Mouse (Mus musculus): ENCODE measurements around the gene Serinc5.
"Not testable (repeated sequence)": the region's sequence is repeated elsewhere in the genome, so short reads cannot be mapped to it uniquely, and the experiment has no call there.

Serinc5 gene

GRCm38 (mm10) chr13:92610311-92611221, at the start of gene Serinc5:
Serinc5 (plus strand) TSS chr13:92611091.
- DNase-seq (ENCODE audit: low read depth, low spot score): peak; percentile 67

- DNase-seq (ENCODE audit: low read depth, low spot score): no peak
Observed at GRCm38 (mm10) chr13:92576072-92576471, 34.8 kb upstream of the Serinc5 start, which contains the start of gene Spz1. Spz1 (minus strand) TSS chr13:92576172.

GRCm38 (mm10) chr13:92576688-92577087, 34.2 kb upstream of the Serinc5 start:
- DNase-seq (ENCODE audit: low read depth, low spot score): no peak

- no peak for DNase-seq (ENCODE audit: low read depth, low spot score)
Observed at GRCm38 (mm10) chr13:92578210-92578609, 32.7 kb upstream of the Serinc5 start.

- DNase-seq (ENCODE audit: low read depth, low spot score): peak; percentile 5
Observed at GRCm38 (mm10) chr13:92580220-92581043, 30.5 kb upstream of the Serinc5 start.

- no peak for DNase-seq (ENCODE audit: low read depth, low spot score)
Observed at GRCm38 (mm10) chr13:92584094-92584717, 26.7 kb upstream of the Serinc5 start.

- no peak for DNase-seq (ENCODE audit: low read depth, low spot score)
Observed at GRCm38 (mm10) chr13:92588704-92589103, 22.2 kb upstream of the Serinc5 start.

GRCm38 (mm10) chr13:92589255-92589654, 21.6 kb upstream of the Serinc5 start:
- no peak for DNase-seq (ENCODE audit: low read depth, low spot score)

GRCm38 (mm10) chr13:92591225-92591624, 19.7 kb upstream of the Serinc5 start:
- DNase-seq (ENCODE audit: low read depth, low spot score): no peak

GRCm38 (mm10) chr13:92592268-92592785, 18.6 kb upstream of the Serinc5 start:
- no peak for DNase-seq (ENCODE audit: low read depth, low spot score)

- DNase-seq (ENCODE audit: low read depth, low spot score): no peak
Observed at GRCm38 (mm10) chr13:92592786-92593635, 17.9 kb upstream of the Serinc5 start.

GRCm38 (mm10) chr13:92593731-92594396, 17.0 kb upstream of the Serinc5 start:
- no peak for DNase-seq (ENCODE audit: low read depth, low spot score)

- DNase-seq (ENCODE audit: low read depth, low spot score): no peak
Observed at GRCm38 (mm10) chr13:92594481-92594880, 16.4 kb upstream of the Serinc5 start.

- no peak for DNase-seq (ENCODE audit: low read depth, low spot score)
Observed at GRCm38 (mm10) chr13:92594907-92595306, 16.0 kb upstream of the Serinc5 start.

- no peak for DNase-seq (ENCODE audit: low read depth, low spot score)
Observed at GRCm38 (mm10) chr13:92595424-92595823, 15.5 kb upstream of the Serinc5 start.

GRCm38 (mm10) chr13:92605306-92605705, 5.6 kb upstream of the Serinc5 start:
- DNase-seq (ENCODE audit: low read depth, low spot score): not testable (repeated sequence)

- DNase-seq (ENCODE audit: low read depth, low spot score): no peak
Observed at GRCm38 (mm10) chr13:92609486-92610310, 1.2 kb upstream of the Serinc5 start.

GRCm38 (mm10) chr13:92611254-92611784, 428 bp downstream of the Serinc5 start:
- DNase-seq (ENCODE audit: low read depth, low spot score): no peak

GRCm38 (mm10) chr13:92611917-92612316, 1.0 kb downstream of the Serinc5 start:
- no peak for DNase-seq (ENCODE audit: low read depth, low spot score)

Measured in WW6 (cell line).